18 mouse cellular contexts compared by ENCODE assay signal in genomic region chr7:45028351-45028750, GRCm38 (mm10).
"Had no signal": no experiment of that assay in that cellular context is flagged by ENCODE, and none has a peak within 500 bp of the region (broad histone marks: within the 10 kb centered on the region; RNA-seq: fewer than 3 reads in every experiment).

No protein-coding gene starts in this region.

- H3K9ac ChIP-seq: lung, embryonic 14.5 days; midbrain, embryonic 13.5 days; midbrain, embryonic 15.5 days; neural tube, embryonic 13.5 days; neural tube, embryonic 15.5 days had no signal

- ATAC-seq: midbrain, embryonic 13.5 days; midbrain, embryonic 15.5 days had no signal

- H3K9me3 ChIP-seq: midbrain, embryonic 13.5 days; midbrain, embryonic 15.5 days; neural tube, embryonic 13.5 days; neural tube, embryonic 15.5 days had no signal

- H3K4me3 ChIP-seq: midbrain, embryonic 13.5 days; midbrain, embryonic 15.5 days; myocyte; neural tube, embryonic 13.5 days; neural tube, embryonic 15.5 days had no signal

- H3K4me2 ChIP-seq: lung, embryonic 14.5 days; midbrain, embryonic 11.5 days; midbrain, embryonic 13.5 days; midbrain, embryonic 15.5 days; neural tube, embryonic 13.5 days; neural tube, embryonic 15.5 days had no signal

- H3K27me3 ChIP-seq: midbrain, embryonic 13.5 days; midbrain, embryonic 15.5 days; neural tube, embryonic 13.5 days; neural tube, embryonic 15.5 days had no signal

- H3K27ac ChIP-seq: midbrain, embryonic 13.5 days; midbrain, embryonic 15.5 days; neural tube, embryonic 13.5 days; neural tube, embryonic 15.5 days had no signal

- DNase-seq: lung, adult 18-20 months; lung, embryonic 14.5 days; lung, postnatal 10 days; lung, postnatal 4 days; retina, postnatal 1 day; right cerebral cortex, adult 18-20 months; right cerebral cortex, postnatal 25 days; right cerebral cortex, postnatal 4 days; spleen, adult 18-20 months; thymus, adult 18-20 months; thymus, postnatal 14 days; thymus, postnatal 36 days had no signal
